Mouse (Mus musculus): ENCODE measurements around the gene Dock6.

- TF ChIP-seq CTCF (IDR thresholded peaks at IDR 0.05; ENCODE audit: control insufficient read depth, insufficient read depth, insufficient read length), result no peak
- no peak for TF ChIP-seq USF1 (IDR thresholded peaks at IDR 0.05; ENCODE audit: low read depth)
These were observed 5.0 kb downstream of the Dock6 start for GRCm38 (mm10) chr9:21847425-21847824.
